ENCODE assay signal across 22 mouse cellular contexts in the genomic region with DNA sequence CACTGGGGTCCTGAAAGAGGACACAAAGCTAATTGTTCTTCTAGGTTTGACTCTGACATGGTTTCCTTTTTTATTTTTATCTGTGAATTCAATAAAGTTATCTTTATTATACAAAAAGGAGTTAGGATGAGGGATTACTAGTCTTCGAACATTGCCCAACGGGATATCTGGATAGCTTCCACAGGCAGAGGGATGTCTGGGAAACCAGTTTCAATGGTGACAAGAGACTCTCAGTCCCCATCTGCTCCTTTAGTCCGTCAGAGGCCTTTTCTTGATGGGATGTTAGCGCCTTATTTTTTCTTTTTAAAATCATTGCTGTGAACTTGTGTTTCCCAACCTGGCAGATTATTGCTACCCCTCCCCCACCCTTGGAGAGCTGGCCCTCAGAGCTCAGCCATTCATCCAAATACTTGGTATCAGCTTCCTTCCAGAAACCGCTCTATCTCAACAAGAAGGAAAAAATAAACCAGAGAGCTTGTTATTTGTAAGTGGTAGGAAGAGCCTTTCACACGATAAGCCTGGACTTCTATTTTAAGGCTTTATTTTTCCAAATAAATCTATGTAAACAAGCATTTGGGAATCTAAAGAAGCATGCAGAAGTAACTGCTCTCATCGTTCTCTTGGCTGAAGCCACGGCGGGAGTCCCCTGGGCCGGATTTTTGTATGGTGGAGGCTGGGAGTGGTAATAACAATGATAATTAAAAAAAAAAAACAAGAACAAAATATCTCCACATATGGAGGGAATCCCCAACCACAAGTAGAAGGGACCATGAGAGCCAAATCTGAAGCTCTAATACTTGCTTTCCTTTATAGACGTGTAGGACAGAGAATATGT.
A peak's percentile ranks its signal among the peaks of the same experiment; 100 is the strongest.
DNase-seq lines count a peak whose midpoint lies in the region; ATAC-seq and TF ChIP-seq lines count a peak whose summit lies in the region.
"Had no signal": no experiment of that assay in that cellular context is flagged by ENCODE, and none has a peak within 500 bp of the region (broad histone marks: within the 10 kb centered on the region; RNA-seq: fewer than 3 reads in every experiment).

No protein-coding gene starts in this region.

- DNase-seq in gastrocnemius, adult 18-20 months (ENCODE audit: low spot score): peak; percentile 31
- DNase-seq in gastrocnemius, postnatal 10 days: no peak
- peak; percentile 9 for DNase-seq in lung, embryonic 14.5 days
- no peak for DNase-seq in lung, adult 2 months
- DNase-seq in gastrocnemius, postnatal 25 days: peak; percentile 39
- DNase-seq in lung, postnatal 36 days: peak; percentile 44
- no peak for DNase-seq in left cerebral cortex, postnatal 25 days (ENCODE audit: low spot score in 2 of 2)
- DNase-seq in hindbrain, embryonic 11.5 days (ENCODE audit: low spot score): no peak
- DNase-seq: adrenal gland, postnatal 25 days; cerebellum, adult 9-11 months; embryo, embryonic 11 days; thymus, postnatal 25 days had no signal

- 63% methylated on average over 11 of the region's 11 CpGs for WGBS in lung, embryonic 14.5 days
- 43% methylated on average over 11 of the region's 11 CpGs for WGBS in lung, adult 2 months
- 87% methylated on average over 11 of the region's 11 CpGs for WGBS in hindbrain, embryonic 11.5 days

- intact Hi-C loops in left cerebral cortex, postnatal 25 days (cut with DNase I): no loop called here

- TF ChIP-seq CTCF in lung, embryonic 14.5 days (IDR thresholded peaks at IDR 0.05; ENCODE audit: low read depth): no peak
- no peak for TF ChIP-seq CTCF in lung, adult 2 months (IDR thresholded peaks at IDR 0.05; ENCODE audit: insufficient read depth, low read length)

- no peaks in the 10 kb centered on the region for H3K27me3 ChIP-seq in lung, embryonic 14.5 days (ENCODE audit: insufficient read depth, low read length)
- H3K27me3 ChIP-seq in hindbrain, embryonic 11.5 days (ENCODE audit: control insufficient read depth, insufficient read depth, low read length): no peaks in the 10 kb centered on the region
- H3K27me3 ChIP-seq: forebrain, embryonic 13.5 days; heart, embryonic 15.5 days; limb, embryonic 12.5 days; neural tube, embryonic 13.5 days had no signal

- H3K4me2 ChIP-seq in lung, embryonic 14.5 days: no peak overlapping the region
- H3K4me2 ChIP-seq in hindbrain, embryonic 11.5 days (replicated peaks; ENCODE audit: low read depth, low read length): no peak overlapping the region
- H3K4me2 ChIP-seq: forebrain, embryonic 13.5 days; heart, embryonic 15.5 days; limb, embryonic 12.5 days; neural tube, embryonic 13.5 days had no signal

- TF ChIP-seq POLR2A in lung, adult 2 months (IDR thresholded peaks at IDR 0.05; ENCODE audit: borderline replicate concordance, extremely low read depth, low read depth, low read length): no peak

- no peaks in the 10 kb centered on the region for H3K36me3 ChIP-seq in lung, embryonic 14.5 days (ENCODE audit: insufficient read depth)
- H3K36me3 ChIP-seq in hindbrain, embryonic 11.5 days (ENCODE audit: control insufficient read depth, insufficient read depth, low read length): no peaks in the 10 kb centered on the region
- H3K36me3 ChIP-seq: heart, embryonic 15.5 days; limb, embryonic 12.5 days; midbrain, embryonic 10.5 days; neural tube, embryonic 13.5 days had no signal

- H3K4me3 ChIP-seq in lung, embryonic 14.5 days (ENCODE audit: low read depth, low read length): no peak overlapping the region
- no peak overlapping the region for H3K4me3 ChIP-seq in lung, adult 2 months (replicated peaks; ENCODE audit: extremely low read depth, low read depth, low read length)
- no peak overlapping the region for H3K4me3 ChIP-seq in hindbrain, embryonic 11.5 days (ENCODE audit: low read depth, low read length)
- H3K4me3 ChIP-seq: forebrain, embryonic 13.5 days; heart, embryonic 15.5 days; limb, embryonic 12.5 days; midbrain, embryonic 10.5 days; neural tube, embryonic 13.5 days had no signal

- H3K9me3 ChIP-seq in lung, embryonic 14.5 days (ENCODE audit: low read depth, low read length): no peaks in the 10 kb centered on the region
- no peaks in the 10 kb centered on the region for H3K9me3 ChIP-seq in hindbrain, embryonic 11.5 days (ENCODE audit: control insufficient read depth, low read length)
- H3K9me3 ChIP-seq: forebrain, embryonic 13.5 days; heart, embryonic 15.5 days; limb, embryonic 12.5 days; midbrain, embryonic 10.5 days; neural tube, embryonic 13.5 days had no signal

- no peak overlapping the region for H3K9ac ChIP-seq in lung, embryonic 14.5 days
- H3K9ac ChIP-seq in hindbrain, embryonic 11.5 days (ENCODE audit: low read depth, low read length): no peak overlapping the region
- H3K9ac ChIP-seq: forebrain, embryonic 13.5 days; heart, embryonic 15.5 days; limb, embryonic 12.5 days; neural tube, embryonic 13.5 days had no signal

- no peak for ATAC-seq in lung, embryonic 14.5 days (ENCODE audit: insufficient read depth)
- no peak for ATAC-seq in hindbrain, embryonic 11.5 days (ENCODE audit: low FRiP score)
- ATAC-seq: activated CD4-positive, CD25-positive, alpha-beta regulatory T cell, adult 4 months; forebrain, embryonic 13.5 days; hindbrain, embryonic 16.5 days; intestine, postnatal 0 days; Patski had no signal

- H3K27ac ChIP-seq in lung, embryonic 14.5 days (ENCODE audit: low read depth): no peak overlapping the region
- H3K27ac ChIP-seq in hindbrain, embryonic 11.5 days (ENCODE audit: low read depth, low read length): no peak overlapping the region
- H3K27ac ChIP-seq: forebrain, embryonic 13.5 days; heart, embryonic 15.5 days; kidney, postnatal 0 days; limb, embryonic 12.5 days; midbrain, embryonic 10.5 days; neural tube, embryonic 13.5 days had no signal

- H3K4me1 ChIP-seq in lung, embryonic 14.5 days (ENCODE audit: insufficient read depth): no peaks in the 10 kb centered on the region
- H3K4me1 ChIP-seq in lung, adult 2 months (ENCODE audit: control insufficient read depth, insufficient read depth, low read length): peaks cover 2% of the 10 kb centered on the region; the same call in 1 of the 2 replicates
- H3K4me1 ChIP-seq in hindbrain, embryonic 11.5 days (replicated peaks; ENCODE audit: control insufficient read depth, insufficient read depth, low read length): no peaks in the 10 kb centered on the region
- H3K4me1 ChIP-seq: heart, embryonic 15.5 days; midbrain, embryonic 10.5 days had no signal

Comparison
In these comparisons a context has a peak if more than half of its experiments do, and no peak if none do; other contexts are left out.
1. DNase-seq: peak in gastrocnemius, adult 18-20 months (single experiment), lung, embryonic 14.5 days (single experiment), gastrocnemius, postnatal 25 days (single experiment) and lung, postnatal 36 days (single experiment); none in gastrocnemius, postnatal 10 days (single experiment), lung, adult 2 months (single experiment), left cerebral cortex, postnatal 25 days (0 of 2) and hindbrain, embryonic 11.5 days (single experiment).